In genomic region chr8:105341399-105341798, GRCm38 (mm10) we compare ENCODE assay signal across 10 mouse cellular contexts. TPM values are rescaled to one million over a fixed set of nuclear protein-coding genes. Genes with fewer than 3 reads are reported as not detected.
DNase-seq lines count a peak whose midpoint lies in the region; ATAC-seq and TF ChIP-seq lines count a peak whose summit lies in the region.
"Had no signal": no experiment of that assay in that cellular context is flagged by ENCODE, and none has a peak within 500 bp of the region (broad histone marks: within the 10 kb centered on the region; RNA-seq: fewer than 3 reads in every experiment).

No protein-coding gene starts in this region.

- no peak for DNase-seq in embryonic facial prominence, embryonic 10.5 days (ENCODE audit: low spot score)
- no peak for DNase-seq in kidney, adult 2 months
- peak; percentile 66 for DNase-seq in brain, embryonic 14.5 days (ENCODE audit: low read depth)
- DNase-seq in lung, adult 2 months = peak; percentile 52
- no peak for DNase-seq in testis, postnatal 14 days (ENCODE audit: low spot score)
- DNase-seq in urinary bladder, postnatal 4 days (ENCODE audit: low spot score in 2 of 2) = no peak

- peaks cover 21% of the 10 kb centered on the region for H3K36me3 ChIP-seq in embryonic facial prominence, embryonic 13.5 days
- H3K36me3 ChIP-seq in embryonic facial prominence, embryonic 10.5 days (replicated peaks) = peaks cover 31% of the 10 kb centered on the region
- peaks cover 22% of the 10 kb centered on the region for H3K36me3 ChIP-seq in kidney, embryonic 14.5 days (ENCODE audit: control insufficient read depth, insufficient read depth, low read length)
- H3K36me3 ChIP-seq in kidney, adult 2 months (ENCODE audit: control insufficient read depth, insufficient read depth, low read length) = no peaks in the 10 kb centered on the region

- no peaks in the 10 kb centered on the region for H3K9me3 ChIP-seq in embryonic facial prominence, embryonic 13.5 days
- no peaks in the 10 kb centered on the region for H3K9me3 ChIP-seq in embryonic facial prominence, embryonic 10.5 days
- H3K9me3 ChIP-seq in kidney, embryonic 14.5 days (ENCODE audit: control insufficient read depth, low read length) = no peaks in the 10 kb centered on the region
- H3K9me3 ChIP-seq: forebrain, embryonic 10.5 days; G1E had no signal

- no peak overlapping the region for H3K4me2 ChIP-seq in embryonic facial prominence, embryonic 13.5 days
- no peak overlapping the region for H3K4me2 ChIP-seq in kidney, embryonic 14.5 days (replicated peaks; ENCODE audit: low read depth, low read length)

- 33% methylated on average over 8 of the region's 8 CpGs for WGBS in embryonic facial prominence, embryonic 13.5 days
- 46% methylated on average over 8 of the region's 8 CpGs for WGBS in embryonic facial prominence, embryonic 10.5 days
- 49% methylated on average over 8 of the region's 8 CpGs for WGBS in kidney, embryonic 14.5 days
- WGBS in kidney, adult 2 months = 66% methylated on average over 8 of the region's 8 CpGs
- WGBS in lung, adult 2 months = 40% methylated on average over 8 of the region's 8 CpGs

- no peak for TF ChIP-seq CTCF in kidney, adult 2 months (conservative IDR thresholded peaks at IDR 0.05; ENCODE audit: insufficient read depth, insufficient read length, low read depth, low read length)
- TF ChIP-seq CTCF in brain, embryonic 14.5 days (IDR thresholded peaks at IDR 0.05; ENCODE audit: borderline replicate concordance, extremely low read depth, insufficient read depth, insufficient read length) = no peak
- TF ChIP-seq CTCF in lung, adult 2 months (IDR thresholded peaks at IDR 0.05; ENCODE audit: insufficient read depth, low read length) = no peak

- H3K9ac ChIP-seq in embryonic facial prominence, embryonic 13.5 days = 0 out of 2 replicates have a peak overlapping the region, but pooled peaks have one; percentile 21
- no peak overlapping the region for H3K9ac ChIP-seq in kidney, embryonic 14.5 days (ENCODE audit: low read depth, low read length)

- TF ChIP-seq POLR2A in kidney, adult 2 months (IDR thresholded peaks at IDR 0.05; ENCODE audit: low read depth, low read length) = no peak
- no peak for TF ChIP-seq POLR2A in brain, embryonic 14.5 days (IDR thresholded peaks at IDR 0.05; ENCODE audit: borderline replicate concordance, extremely low read depth, insufficient read depth, insufficient read length, poor library complexity, severe bottlenecking)
- no peak for TF ChIP-seq POLR2A in lung, adult 2 months (IDR thresholded peaks at IDR 0.05; ENCODE audit: borderline replicate concordance, extremely low read depth, low read depth, low read length)

- H3K27me3 ChIP-seq in embryonic facial prominence, embryonic 13.5 days = no peaks in the 10 kb centered on the region
- H3K27me3 ChIP-seq in embryonic facial prominence, embryonic 10.5 days (replicated peaks; ENCODE audit: low read depth, poor library complexity, severe bottlenecking) = 0 out of 2 replicates have a peak, but pooled peaks cover 3% of the 10 kb centered on the region
- H3K27me3 ChIP-seq in kidney, embryonic 14.5 days (ENCODE audit: control insufficient read depth, insufficient read depth, low read length) = no peaks in the 10 kb centered on the region
- no peaks in the 10 kb centered on the region for H3K27me3 ChIP-seq in kidney, adult 2 months (replicated peaks; ENCODE audit: control insufficient read depth, insufficient read depth, low read length)

- no peak overlapping the region for H3K4me3 ChIP-seq in embryonic facial prominence, embryonic 13.5 days
- H3K4me3 ChIP-seq in embryonic facial prominence, embryonic 10.5 days = no peak overlapping the region
- H3K4me3 ChIP-seq in kidney, embryonic 14.5 days (ENCODE audit: low read length) = no peak overlapping the region
- no peak overlapping the region for H3K4me3 ChIP-seq in kidney, adult 2 months (ENCODE audit: insufficient read depth, low read depth, low read length)
- H3K4me3 ChIP-seq in lung, adult 2 months (replicated peaks; ENCODE audit: extremely low read depth, low read depth, low read length) = no peak overlapping the region
- H3K4me3 ChIP-seq: forebrain, embryonic 10.5 days had no signal

- ATAC-seq in embryonic facial prominence, embryonic 13.5 days (ENCODE audit: insufficient number of reproducible peaks, insufficient read depth, low FRiP score, low TSS enrichment, low read depth) = no peak
- no peak for ATAC-seq in kidney, embryonic 14.5 days (ENCODE audit: low FRiP score, low TSS enrichment)

- no peak overlapping the region; the same call in 1 of the 2 replicates for H3K27ac ChIP-seq in embryonic facial prominence, embryonic 13.5 days
- no peak overlapping the region for H3K27ac ChIP-seq in embryonic facial prominence, embryonic 10.5 days (replicated peaks)
- H3K27ac ChIP-seq in kidney, embryonic 14.5 days (ENCODE audit: low read depth, low read length) = peak overlapping the region; percentile 55; the same call in 1 of the 2 replicates
- H3K27ac ChIP-seq in kidney, adult 2 months (ENCODE audit: insufficient read depth, low read depth, low read length) = no peak overlapping the region
- H3K27ac ChIP-seq: forebrain, embryonic 10.5 days had no signal

- H3K4me1 ChIP-seq in embryonic facial prominence, embryonic 13.5 days = peaks cover 45% of the 10 kb centered on the region
- H3K4me1 ChIP-seq in embryonic facial prominence, embryonic 10.5 days = peaks cover 40% of the 10 kb centered on the region
- H3K4me1 ChIP-seq in kidney, embryonic 14.5 days (ENCODE audit: control insufficient read depth, insufficient read depth, low read length) = peaks cover 27% of the 10 kb centered on the region
- no peaks in the 10 kb centered on the region; the same call in 1 of the 2 replicates for H3K4me1 ChIP-seq in kidney, adult 2 months (ENCODE audit: control insufficient read depth, insufficient read depth, low read length)
- H3K4me1 ChIP-seq in lung, adult 2 months (ENCODE audit: control insufficient read depth, insufficient read depth, low read length) = peaks cover 40% of the 10 kb centered on the region

RNA-seq across cellular contexts. Expression of gene Fhod1, which starts 6.4 kb away (rescaled TPM):
- polyA plus RNA-seq in embryonic facial prominence, embryonic 13.5 days (2015; fragmentation: Nextera tagmentation; extraction: Ambion mirVana) = 2.3 and 3.0 TPM in 2 replicates
- 2.9 and 3.3 TPM in 2 replicates for polyA plus RNA-seq in embryonic facial prominence, embryonic 10.5 days (2016; fragmentation: Nextera tagmentation; extraction: Ambion mirVana)
- polyA plus RNA-seq in kidney, embryonic 14.5 days (2014; fragmentation: Nextera tagmentation; extraction: Ambion mirVana) = 5.1 and 6.0 TPM in 2 replicates
- polyA plus RNA-seq in kidney, adult 2 months (2012; rRNA removed) = 18.2 and 20.0 TPM in 2 replicates
- 5.8 and 7.8 TPM in 2 replicates for polyA plus RNA-seq in brain, embryonic 14.5 days (2012; rRNA removed)
- 89.2 and 114 TPM in 2 replicates for polyA plus RNA-seq in lung, adult 2 months (2012; rRNA removed)

RNA-seq across cellular contexts. Expression of gene Slc9a5, which starts 7.2 kb away (rescaled TPM):
- 5.9 and 6.0 TPM in 2 replicates for polyA plus RNA-seq in embryonic facial prominence, embryonic 13.5 days (2015; fragmentation: Nextera tagmentation; extraction: Ambion mirVana)
- 5.5 and 5.7 TPM in 2 replicates for polyA plus RNA-seq in embryonic facial prominence, embryonic 10.5 days (2016; fragmentation: Nextera tagmentation; extraction: Ambion mirVana)
- 2.6 and 4.0 TPM in 2 replicates for polyA plus RNA-seq in kidney, embryonic 14.5 days (2014; fragmentation: Nextera tagmentation; extraction: Ambion mirVana)
- 1.9 and 2.5 TPM in 2 replicates for polyA plus RNA-seq in kidney, adult 2 months (2012; rRNA removed)
- 39.3 and 56.1 TPM in 2 replicates for polyA plus RNA-seq in brain, embryonic 14.5 days (2012; rRNA removed)
- 7.4 and 8.1 TPM in 2 replicates for polyA plus RNA-seq in lung, adult 2 months (2012; rRNA removed)

RNA-seq across cellular contexts. Expression of gene Tmem208, which starts 15.2 kb away (rescaled TPM):
- polyA plus RNA-seq in embryonic facial prominence, embryonic 13.5 days (2015; fragmentation: Nextera tagmentation; extraction: Ambion mirVana) = 121 TPM in 2 replicates
- polyA plus RNA-seq in embryonic facial prominence, embryonic 10.5 days (2016; fragmentation: Nextera tagmentation; extraction: Ambion mirVana) = 93.0 and 99.4 TPM in 2 replicates
- 120 and 142 TPM in 2 replicates for polyA plus RNA-seq in kidney, embryonic 14.5 days (2014; fragmentation: Nextera tagmentation; extraction: Ambion mirVana)
- 113 and 116 TPM in 2 replicates for polyA plus RNA-seq in kidney, adult 2 months (2012; rRNA removed)
- 93.6 and 144 TPM in 2 replicates for polyA plus RNA-seq in brain, embryonic 14.5 days (2012; rRNA removed)
- polyA plus RNA-seq in lung, adult 2 months (2012; rRNA removed) = 86.2 and 104 TPM in 2 replicates

RNA-seq across cellular contexts. Expression of gene Lrrc29, which starts 15.3 kb away (rescaled TPM):
- 1.3 and 1.8 TPM in 2 replicates for polyA plus RNA-seq in embryonic facial prominence, embryonic 13.5 days (2015; fragmentation: Nextera tagmentation; extraction: Ambion mirVana)
- 1.3 TPM in 2 replicates for polyA plus RNA-seq in embryonic facial prominence, embryonic 10.5 days (2016; fragmentation: Nextera tagmentation; extraction: Ambion mirVana)
- polyA plus RNA-seq in kidney, embryonic 14.5 days (2014; fragmentation: Nextera tagmentation; extraction: Ambion mirVana) = 1.6 and 2.1 TPM in 2 replicates
- polyA plus RNA-seq in kidney, adult 2 months (2012; rRNA removed) = 11.0 and 14.1 TPM in 2 replicates
- polyA plus RNA-seq in brain, embryonic 14.5 days (2012; rRNA removed) = 2.3 and 2.4 TPM in 2 replicates
- polyA plus RNA-seq in lung, adult 2 months (2012; rRNA removed) = 7.6 and 13.2 TPM in 2 replicates

RNA-seq across cellular contexts. Expression of gene Plekhg4, which starts 31.7 kb away (rescaled TPM):
- polyA plus RNA-seq in embryonic facial prominence, embryonic 13.5 days (2015; fragmentation: Nextera tagmentation; extraction: Ambion mirVana) = 0.39 and 0.81 TPM in 2 replicates
- 0.34 and 0.83 TPM in 2 replicates for polyA plus RNA-seq in embryonic facial prominence, embryonic 10.5 days (2016; fragmentation: Nextera tagmentation; extraction: Ambion mirVana)
- polyA plus RNA-seq in kidney, embryonic 14.5 days (2014; fragmentation: Nextera tagmentation; extraction: Ambion mirVana) = 0.43 and 1.2 TPM in 2 replicates
- 0.14 and 0.18 TPM in 2 replicates for polyA plus RNA-seq in kidney, adult 2 months (2012; rRNA removed)
- polyA plus RNA-seq in brain, embryonic 14.5 days (2012; rRNA removed) = 11.5 and 13.6 TPM in 2 replicates
- polyA plus RNA-seq in lung, adult 2 months (2012; rRNA removed) = 0.25 and 0.36 TPM in 2 replicates

Comparison
In these comparisons a context has a peak if more than half of its experiments do, and no peak if none do; other contexts are left out.
1. DNase-seq: peak in brain, embryonic 14.5 days (single experiment) and lung, adult 2 months (single experiment); none in embryonic facial prominence, embryonic 10.5 days (single experiment), kidney, adult 2 months (single experiment), testis, postnatal 14 days (single experiment) and urinary bladder, postnatal 4 days (0 of 2).